Mouse (Mus musculus) embryonic facial prominence, embryonic 11.5 days (tissue): ENCODE data around the gene Fmc1. TPM values are rescaled to one million over a fixed set of nuclear protein-coding genes. Genes with fewer than 3 reads are reported as not detected.
"Not testable (repeated sequence)": the region's sequence is repeated elsewhere in the genome, so short reads cannot be mapped to it uniquely, and the experiment has no call there.

Source experiments
- ATAC-seq: fragments of 200-750 bp; cut with Nextera tagmentation; replicated peaks from 2 replicates; pipeline ENCODE4 v1.8.0; 2017; ENCODE audit warnings: low read depth; ENCODE audit not compliant: insufficient number of reproducible peaks, low FRiP score, low TSS enrichment
- DNase-seq: peaks from one replicate; pipeline ENCODE4 v3.0.0-alpha.2; 2015; ENCODE audit warnings: low spot score
- H3K27ac ChIP-seq: fragments of 300-500 bp; sonication (generic); replicated peaks from 2 replicates; pipeline ENCODE4 v1.5.1; 2014; ENCODE audit warnings: mild to moderate bottlenecking, low read depth, low read length, control low read depth
- H3K27me3 ChIP-seq: fragments of 300-500 bp; sonication (generic); 2 replicates; pipeline ENCODE4 v1.6.1; 2014; ENCODE audit warnings: mild to moderate bottlenecking, low read length, moderate library complexity, mixed read lengths; ENCODE audit not compliant: control insufficient read depth, insufficient read depth
- H3K36me3 ChIP-seq: fragments of 300-500 bp; sonication (generic); replicated peaks from 2 replicates; pipeline ENCODE4 v1.6.1; 2014; ENCODE audit warnings: low read depth, mild to moderate bottlenecking, low read length, moderate library complexity, mixed read lengths; ENCODE audit not compliant: control insufficient read depth, insufficient read depth
- H3K4me1 ChIP-seq: fragments of 300-500 bp; sonication (generic); 2 replicates; pipeline ENCODE4 v1.6.1; 2014; ENCODE audit warnings: low read length, mixed read lengths; ENCODE audit not compliant: control insufficient read depth, insufficient read depth
- H3K4me2 ChIP-seq: fragments of 300-500 bp; sonication (generic); 2 replicates; pipeline ENCODE4 v1.6.1; 2014; ENCODE audit warnings: low read depth, mild to moderate bottlenecking, control low read depth, low read length, moderate library complexity
- H3K4me3 ChIP-seq: fragments of 300-500 bp; sonication (generic); 2 replicates; pipeline ENCODE4 v1.5.1; 2014; ENCODE audit warnings: low read depth, low read length, control low read depth
- H3K9ac ChIP-seq: fragments of 300-500 bp; sonication (generic); replicated peaks from 2 replicates; pipeline ENCODE4 v1.6.1; 2014; ENCODE audit warnings: mild to moderate bottlenecking, control low read depth, low read length
- H3K9me3 ChIP-seq: fragments of 300-500 bp; sonication (generic); replicated peaks from 2 replicates; pipeline ENCODE4 v1.6.1; 2016; ENCODE audit warnings: mild to moderate bottlenecking, low read length, inconsistent platforms, mixed read lengths; ENCODE audit not compliant: control insufficient read depth
- WGBS: fragments of 180-500 bp; shearing (Covaris S2); extraction: QIAGEN DNeasy Blood & Tissue Kit; methylation state at CpG from one replicate; pipeline ENCODE4 v1.1.7; 2014; 5-methylcytosine and 5-hydroxymethylcytosine counted together
- polyA plus RNA-seq: library from polyadenylated mRNA; unstranded; fragments of >200 nt; fragmentation: Nextera tagmentation; extraction: Ambion mirVana; gene quantifications from 2 replicates; pipeline ENCODE4 v1.2.1, GENCODE M21; 2014

Gene Fmc1
- polyA plus RNA-seq, 1 experiment from 2014 or later: 105 TPM

DNA sequence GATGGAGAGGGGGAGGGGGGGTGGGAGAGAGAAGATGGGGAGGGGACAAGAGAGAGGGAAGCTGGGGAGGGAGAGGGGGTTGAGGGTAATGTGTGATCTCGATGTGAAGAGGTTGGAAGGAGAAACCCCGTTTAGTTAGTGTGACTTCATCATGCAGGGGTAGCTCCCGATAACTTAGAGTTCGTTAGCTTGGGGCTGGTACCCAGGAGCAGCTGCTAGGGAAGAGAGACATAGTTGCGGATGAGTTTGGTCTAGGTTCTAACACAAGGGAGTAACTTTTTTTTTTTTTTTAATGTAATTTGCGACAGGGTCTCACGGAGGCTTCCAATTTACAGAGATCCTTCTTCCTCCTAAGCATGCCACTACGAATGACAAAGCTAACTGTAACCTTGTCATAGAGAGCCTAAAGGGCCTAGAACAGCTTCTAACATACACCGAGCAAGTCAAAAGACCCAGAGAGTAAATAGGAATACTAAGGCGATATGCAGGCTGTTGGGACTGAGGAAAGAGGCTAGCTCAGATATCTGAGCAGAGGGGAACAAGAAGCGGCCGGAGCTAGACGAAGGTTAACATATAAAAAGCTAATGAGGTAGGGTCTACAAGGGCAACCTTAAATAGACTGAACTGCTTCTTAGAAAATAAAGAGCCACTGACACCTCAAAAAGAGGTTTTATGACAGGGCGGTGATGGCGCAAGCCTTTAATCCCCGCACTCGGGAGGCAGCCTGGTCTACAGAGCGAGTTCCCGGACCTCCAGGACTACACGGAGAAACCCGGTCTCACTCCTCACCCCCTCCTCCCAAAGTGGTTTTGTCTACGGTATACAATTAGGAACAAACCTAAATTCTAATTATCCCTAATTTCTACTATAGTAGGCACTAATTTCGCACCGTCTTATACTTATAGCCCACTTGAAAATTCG is 542 bp upstream of the Fmc1 start:
- peak; percentile 49 for ATAC-seq
- Histone ChIP-seq H3K27ac (peak overlapping the region; percentile 66), H3K4me3 (peak overlapping the region; percentile 85), H3K4me2 (peak overlapping the region; percentile 82), H3K36me3 (no peaks in the 10 kb centered on the region), H3K9ac (peak overlapping the region; percentile 53), H3K27me3 (no peaks in the 10 kb centered on the region), H3K9me3 (no peaks in the 10 kb centered on the region), H3K4me1 (no peaks in the 10 kb centered on the region)
- 8% methylated on average over 25 of the region's 25 CpGs for WGBS
- peak; percentile 30 for DNase-seq

DNA sequence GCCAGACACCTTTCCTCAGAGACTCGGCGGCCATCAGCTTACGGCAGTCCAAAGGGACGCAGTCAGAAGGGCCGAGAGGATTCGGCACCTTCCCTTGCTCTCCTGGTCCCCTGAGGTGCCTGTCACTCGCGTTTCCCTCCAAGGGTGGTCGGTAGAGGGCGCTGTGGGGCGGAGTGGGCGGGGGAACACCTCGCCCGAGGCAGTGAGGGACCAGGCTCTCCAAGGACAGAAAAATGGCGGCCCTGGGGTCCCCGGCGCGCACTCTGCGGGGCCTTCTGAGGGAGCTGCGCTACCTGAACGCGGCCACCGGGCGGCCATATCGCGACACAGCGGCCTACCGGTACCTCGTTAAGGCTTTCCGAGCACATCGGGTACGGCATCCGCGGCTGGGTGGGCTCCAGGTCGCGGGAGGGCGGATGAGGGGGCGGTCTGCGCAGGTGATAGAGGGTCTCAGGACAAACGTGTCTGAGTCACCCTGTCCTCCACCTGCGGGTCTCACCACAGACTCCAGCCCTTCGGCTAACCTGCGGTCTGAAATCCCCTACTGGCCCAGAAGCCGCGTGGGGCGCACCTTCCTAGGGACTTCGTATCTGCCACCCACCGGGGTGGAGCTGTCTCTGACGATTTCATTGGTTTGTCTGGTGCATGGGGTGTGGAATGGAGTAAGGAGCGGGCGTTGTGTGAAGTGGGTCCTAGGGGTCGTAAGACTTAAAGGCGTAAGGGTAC is 1.5 kb downstream of the Fmc1 start:
- peak; percentile 67 for ATAC-seq
- Histone ChIP-seq H3K4me2 (peak overlapping the region; percentile 40), H3K4me1 (no peaks in the 10 kb centered on the region), H3K9me3 (no peaks in the 10 kb centered on the region), H3K27me3 (no peaks in the 10 kb centered on the region), H3K27ac (peak overlapping the region; percentile 85), H3K9ac (peak overlapping the region; percentile 86), H3K4me3 (peak overlapping the region; percentile 85), H3K36me3 (no peaks in the 10 kb centered on the region)
- under 1% methylated on average over 51 of the region's 53 CpGs for WGBS
- DNase-seq: peak; percentile 97

DNA sequence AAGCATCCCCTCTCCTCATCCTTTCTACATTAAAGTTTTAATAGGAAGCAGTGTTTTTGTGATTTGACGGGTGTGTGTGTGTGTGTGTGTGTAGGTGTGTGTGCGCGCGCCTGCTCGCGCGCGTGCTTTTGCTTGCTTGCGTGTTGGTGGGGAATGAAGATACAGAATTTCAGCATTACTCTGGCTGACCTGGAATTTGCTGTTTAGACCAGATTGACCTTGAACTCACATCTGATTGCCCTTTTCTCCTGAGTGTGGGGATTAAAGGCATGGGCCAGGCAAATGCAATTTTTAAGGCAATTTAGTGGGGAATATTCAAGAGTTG is 2.0 kb downstream of the Fmc1 start:
- Histone ChIP-seq H3K9me3 (no peaks in the 10 kb centered on the region), H3K9ac (peak overlapping the region; percentile 86), H3K4me2 (peak overlapping the region; percentile 40), H3K27me3 (no peaks in the 10 kb centered on the region), H3K4me1 (no peaks in the 10 kb centered on the region), H3K4me3 (peak overlapping the region; percentile 85), H3K27ac (peak overlapping the region; percentile 85; the same call in 1 of the 2 replicates), H3K36me3 (no peaks in the 10 kb centered on the region)
- no peak for ATAC-seq
- no peak for DNase-seq
- 4% methylated on average over 9 of the region's 9 CpGs for WGBS

DNA sequence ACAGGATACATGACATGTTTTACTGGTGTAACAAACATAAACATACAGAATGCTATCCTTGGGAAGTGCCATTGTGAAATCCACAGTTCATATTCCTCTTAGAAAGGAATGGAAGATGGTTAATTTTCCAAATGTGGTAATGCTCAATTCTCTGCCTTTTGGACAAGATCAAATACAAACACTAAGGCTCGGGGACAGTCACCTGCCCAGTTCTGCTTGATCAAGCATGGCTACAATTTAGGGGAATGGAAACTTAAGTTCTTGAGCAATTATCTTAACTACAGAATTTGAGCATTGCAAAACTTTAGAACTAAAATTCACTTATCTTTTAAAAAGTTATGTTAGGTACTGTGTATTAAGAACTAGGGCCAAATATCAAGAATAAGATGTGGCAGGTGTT is 2.5 kb downstream of the Fmc1 start:
- ATAC-seq (no peak), DNase-seq (no peak)
- H3K9ac ChIP-seq: no peak overlapping the region
- H3K4me2 ChIP-seq: peak overlapping the region; percentile 40
- H3K4me3 ChIP-seq: no peak overlapping the region
- no peak overlapping the region for H3K27ac ChIP-seq
- 81% methylated on average over 1 of the region's 1 CpGs for WGBS
- no peaks in the 10 kb centered on the region for H3K4me1 ChIP-seq
- H3K9me3 ChIP-seq: no peaks in the 10 kb centered on the region
- no peaks in the 10 kb centered on the region for H3K27me3 ChIP-seq
- H3K36me3 ChIP-seq: no peaks in the 10 kb centered on the region

DNA sequence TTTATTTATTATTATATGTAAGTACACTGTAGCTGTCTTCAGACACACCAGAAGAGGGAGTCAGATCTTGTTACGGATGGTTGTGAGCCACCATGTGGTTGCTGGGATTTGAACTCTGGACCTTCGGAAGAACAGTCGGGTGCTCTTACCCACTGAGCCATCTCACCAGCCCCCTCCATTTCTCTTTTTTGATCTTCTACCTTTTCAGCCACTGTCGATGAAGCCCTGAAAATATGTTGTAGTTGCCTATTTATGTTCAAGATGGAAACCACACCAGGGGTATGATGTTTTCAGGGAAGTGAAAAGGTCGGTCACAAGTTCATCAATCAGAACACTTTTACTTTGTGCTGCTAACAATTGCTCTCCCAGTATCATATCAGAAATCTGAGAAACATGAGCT is 10.8 kb downstream of the Fmc1 start:
- not testable (repeated sequence) for H3K9ac ChIP-seq, H3K4me2 ChIP-seq, H3K36me3 ChIP-seq, H3K9me3 ChIP-seq, H3K27ac ChIP-seq, H3K27me3 ChIP-seq, H3K4me1 ChIP-seq, H3K4me3 ChIP-seq, ATAC-seq, DNase-seq
- 95% methylated on average over 4 of the region's 5 CpGs for WGBS

DNA sequence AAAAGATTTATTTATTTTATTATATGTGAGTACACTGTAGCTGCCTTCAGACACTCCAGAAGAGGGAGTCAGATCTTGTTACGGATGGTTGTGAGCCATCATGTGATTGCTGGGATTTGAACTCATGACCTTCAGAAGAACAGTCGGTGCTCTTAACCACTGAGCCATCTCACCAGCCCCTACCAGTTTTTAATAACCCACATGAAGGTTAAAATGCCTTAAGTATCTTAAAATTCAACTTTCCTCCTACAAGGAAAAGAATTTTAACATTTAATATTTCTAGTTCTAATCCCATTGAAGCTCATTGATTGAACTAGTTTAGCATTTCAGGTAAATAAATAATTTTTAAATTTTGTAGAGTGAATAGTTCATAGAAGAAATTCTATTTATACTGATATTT is 13.7 kb downstream of the Fmc1 start:
- not testable (repeated sequence) for ATAC-seq, DNase-seq, H3K9ac ChIP-seq, H3K27ac ChIP-seq, H3K4me1 ChIP-seq, H3K4me3 ChIP-seq, H3K4me2 ChIP-seq, H3K9me3 ChIP-seq, H3K36me3 ChIP-seq, H3K27me3 ChIP-seq
- 85% methylated on average over 2 of the region's 2 CpGs for WGBS

DNA sequence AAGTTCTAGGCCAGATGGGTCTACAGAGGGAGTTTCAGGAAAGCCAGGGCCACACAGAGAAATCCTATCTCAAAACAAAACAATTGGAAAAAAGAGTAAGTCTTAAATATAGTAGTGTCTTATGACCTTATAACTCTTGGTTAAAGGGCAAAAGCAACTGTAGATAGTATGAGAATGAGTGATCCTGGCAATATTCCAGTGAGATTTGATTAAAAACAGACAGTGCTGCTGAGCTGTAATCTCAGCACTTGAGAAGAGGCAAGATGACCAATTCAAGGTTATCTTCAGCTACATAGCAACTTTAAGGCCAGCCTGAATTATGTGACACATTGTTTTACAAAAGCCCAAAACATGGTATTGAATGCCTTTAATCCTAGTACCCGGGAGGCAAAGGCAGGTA is 14.4 kb downstream of the Fmc1 start:
- no peak for ATAC-seq

DNA sequence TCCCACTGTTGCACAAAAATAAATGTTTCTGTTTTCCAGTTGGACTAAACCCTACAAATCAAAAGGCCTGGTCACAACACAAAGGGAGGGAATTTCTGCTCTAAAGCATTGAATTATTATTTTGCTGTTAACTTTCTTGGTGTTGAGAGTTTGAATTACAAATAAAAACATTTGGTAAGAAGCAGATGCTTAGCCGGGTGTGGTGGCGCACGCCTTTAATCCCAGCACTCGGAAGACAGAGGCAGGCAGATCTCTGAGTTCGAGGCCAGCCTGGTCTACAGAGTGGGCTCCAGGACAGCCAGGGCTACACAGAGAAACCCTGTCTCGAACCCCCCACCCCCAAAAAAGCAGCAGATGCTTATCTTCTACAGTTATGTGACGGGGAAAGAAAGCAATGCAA is 15.3 kb downstream of the Fmc1 start:
- ATAC-seq, DNase-seq: not testable (repeated sequence)

More for the DNA sequence above, 14.4 kb downstream of the Fmc1 start:
- Histone ChIP-seq H3K4me2 (no peak overlapping the region), H3K27me3 (no peaks in the 10 kb centered on the region), H3K36me3 (no peaks in the 10 kb centered on the region), H3K4me3 (no peak overlapping the region), H3K4me1 (no peaks in the 10 kb centered on the region), H3K9ac (no peak overlapping the region), H3K9me3 (no peaks in the 10 kb centered on the region), H3K27ac (no peak overlapping the region)
- WGBS: 70% methylated on average over 1 of the region's 1 CpGs
- DNase-seq: no peak

More for the DNA sequence above, 15.3 kb downstream of the Fmc1 start:
- not testable (repeated sequence) for H3K27me3 ChIP-seq, H3K9ac ChIP-seq, H3K4me2 ChIP-seq, H3K4me1 ChIP-seq, H3K9me3 ChIP-seq, H3K36me3 ChIP-seq, H3K4me3 ChIP-seq, H3K27ac ChIP-seq
- WGBS: 90% methylated on average over 7 of the region's 7 CpGs
